Comparison of ENCODE assay signal across 9 mouse cellular contexts in genomic region chr2:157059166-157059565, GRCm38 (mm10). TPM values are rescaled to one million over a fixed set of nuclear protein-coding genes. Genes with fewer than 3 reads are reported as not detected.
DNase-seq lines count a peak whose midpoint lies in the region; ATAC-seq and TF ChIP-seq lines count a peak whose summit lies in the region.
"Had no signal": no experiment of that assay in that cellular context is flagged by ENCODE, and none has a peak within 500 bp of the region (broad histone marks: within the 10 kb centered on the region; RNA-seq: fewer than 3 reads in every experiment).

No protein-coding gene starts in this region.

- no peak overlapping the region for H3K9ac ChIP-seq in lung, postnatal 0 days (replicated peaks; ENCODE audit: low read depth)
- H3K9ac ChIP-seq in liver, embryonic 13.5 days, result no peak overlapping the region

- H3K36me3 ChIP-seq in lung, postnatal 0 days (ENCODE audit: insufficient read depth, low read length), result no peaks in the 10 kb centered on the region
- peaks cover 4% of the 10 kb centered on the region for H3K36me3 ChIP-seq in liver, embryonic 13.5 days

- no peak for TF ChIP-seq CTCF in lung, postnatal 0 days (IDR thresholded peaks at IDR 0.05)

- peaks cover 30% of the 10 kb centered on the region for H3K4me1 ChIP-seq in lung, postnatal 0 days (ENCODE audit: insufficient read depth, low read depth, low read length)
- H3K4me1 ChIP-seq in liver, embryonic 13.5 days (replicated peaks), result peaks cover 26% of the 10 kb centered on the region

- H3K27me3 ChIP-seq in lung, postnatal 0 days (replicated peaks; ENCODE audit: insufficient read depth, low read length), result no peaks in the 10 kb centered on the region
- no peaks in the 10 kb centered on the region for H3K27me3 ChIP-seq in liver, embryonic 13.5 days

- no peak overlapping the region; the same call in 1 of the 2 replicates for H3K4me2 ChIP-seq in lung, postnatal 0 days (replicated peaks; ENCODE audit: low read depth, low read length)
- H3K4me2 ChIP-seq in liver, embryonic 13.5 days, result peak overlapping the region; percentile 34; the same call in 1 of the 2 replicates

- H3K27ac ChIP-seq in lung, postnatal 0 days (ENCODE audit: low read length), result peak overlapping the region; percentile 43; the same call in 1 of the 2 replicates
- no peak overlapping the region for H3K27ac ChIP-seq in liver, embryonic 13.5 days

- WGBS in lung, postnatal 0 days, result 66% methylated on average over 8 of the region's 8 CpGs
- WGBS in liver, embryonic 13.5 days (ENCODE audit: insufficient replicate concordance), result 62% methylated on average over 8 of the region's 8 CpGs

- TF ChIP-seq EP300 in lung, postnatal 0 days (IDR thresholded peaks at IDR 0.05), result no peak

- no peaks in the 10 kb centered on the region for H3K9me3 ChIP-seq in lung, postnatal 0 days (ENCODE audit: low read length)
- H3K9me3 ChIP-seq in liver, embryonic 13.5 days (replicated peaks), result no peaks in the 10 kb centered on the region

- no peak for ATAC-seq in cerebellum, adult (ENCODE audit: insufficient number of reproducible peaks, low FRiP score, low TSS enrichment)
- ATAC-seq in lung, postnatal 0 days, result no peak
- ATAC-seq in liver, embryonic 13.5 days (ENCODE audit: low read depth), result no peak

- H3K4me3 ChIP-seq in lung, postnatal 0 days (ENCODE audit: low read depth, low read length), result no peak overlapping the region
- H3K4me3 ChIP-seq in liver, embryonic 13.5 days (replicated peaks), result no peak overlapping the region

- peak; percentile 49 to 52 for DNase-seq in cerebellum, adult 18-20 months
- DNase-seq in lung, postnatal 0 days (ENCODE audit: low spot score), result no peak
- DNase-seq in lung, postnatal 25 days (ENCODE audit: low spot score), result no peak
- no peak for DNase-seq in liver, embryonic 13.5 days
- no peak for DNase-seq in adrenal gland, postnatal 10 days
- DNase-seq in gastrocnemius, postnatal 4 days (ENCODE audit: low spot score in 2 of 2), result no peak
- no peak for DNase-seq in Muller cell, postnatal 12 days (ENCODE audit: inconsistent ontology term)

RNA-seq across cellular contexts. Expression of gene Soga1, which starts 19.9 kb away (rescaled TPM):
- 2.5 and 3.1 TPM in 2 replicates for polyA plus RNA-seq in lung, postnatal 0 days (2015; fragmentation: Nextera tagmentation; extraction: Ambion mirVana)
- polyA plus RNA-seq in liver, embryonic 13.5 days (2015; fragmentation: Nextera tagmentation; extraction: Ambion mirVana), result 1.7 and 1.8 TPM in 2 replicates
- total RNA-seq in adrenal gland, postnatal 10 days (2021), result 10 to 100 TPM; 30.3 to 35.9 TPM
- 10 to 100 TPM; 33.7 to 34.6 TPM for total RNA-seq in gastrocnemius, postnatal 4 days (2021)

RNA-seq across cellular contexts. Expression of gene Tldc2, which starts 27.7 kb away (rescaled TPM):
- not detected in 2 replicates for polyA plus RNA-seq in lung, postnatal 0 days (2015; fragmentation: Nextera tagmentation; extraction: Ambion mirVana)
- polyA plus RNA-seq in liver, embryonic 13.5 days (2015; fragmentation: Nextera tagmentation; extraction: Ambion mirVana), result not detected in 2 replicates
- total RNA-seq in adrenal gland, postnatal 10 days (2021), result not detected
- not detected for total RNA-seq in gastrocnemius, postnatal 4 days (2021)
- total RNA-seq: gastrocnemius, postnatal 25 days had no signal

RNA-seq across cellular contexts. Expression of gene Dsn1, which starts 52.2 kb away (rescaled TPM):
- polyA plus RNA-seq in lung, postnatal 0 days (2015; fragmentation: Nextera tagmentation; extraction: Ambion mirVana), result 7.2 and 9.5 TPM in 2 replicates
- 29.7 and 37.3 TPM in 2 replicates for polyA plus RNA-seq in liver, embryonic 13.5 days (2015; fragmentation: Nextera tagmentation; extraction: Ambion mirVana)
- 10 to 100 TPM in 1 of 2 experiments, 1 to 10 TPM in 1; 9.2 to 12.8 TPM for total RNA-seq in adrenal gland, postnatal 10 days (2021)
- total RNA-seq in gastrocnemius, postnatal 4 days (2021), result 10 to 100 TPM; 11.6 to 12.3 TPM

Comparison
In these comparisons a context has a peak if more than half of its experiments do, and no peak if none do; other contexts are left out.
1. DNase-seq: peak in cerebellum, adult 18-20 months (2 of 2); none in lung, postnatal 0 days (single experiment), lung, postnatal 25 days (single experiment), liver, embryonic 13.5 days (single experiment), adrenal gland, postnatal 10 days (single experiment), gastrocnemius, postnatal 4 days (0 of 2) and Muller cell, postnatal 12 days (single experiment).